Mouse (Mus musculus) 3T3-L1 (cell line): Measurements from ENCODE around the gene Slc5a6.

Source experiments
- DNase-seq: peaks from one replicate; pipeline ENCODE4 v3.0.0-alpha.2; 2015; ENCODE audit warnings: low read depth, low spot score

Slc5a6 gene

GRCm38 (mm10) chr5:31001560-31001959 is 47.2 kb downstream of the Slc5a6 start:
- DNase-seq: peak; percentile 44

- no peak for DNase-seq
Measured at GRCm38 (mm10) chr5:31000993-31001392, 47.7 kb downstream of the Slc5a6 start.

- peak; percentile 96 for DNase-seq
Measured at GRCm38 (mm10) chr5:31000122-31000521, 48.6 kb downstream of the Slc5a6 start.

GRCm38 (mm10) chr5:30999324-30999723 is 49.4 kb downstream of the Slc5a6 start:
- DNase-seq: no peak

- DNase-seq: peak; percentile 78
Measured at GRCm38 (mm10) chr5:30998306-30998705, 50.4 kb downstream of the Slc5a6 start.

- no peak for DNase-seq
Measured at GRCm38 (mm10) chr5:30994910-30995635, 53.7 kb downstream of the Slc5a6 start.

- no peak for DNase-seq
Measured at GRCm38 (mm10) chr5:30994074-30994473, 54.6 kb downstream of the Slc5a6 start.

- DNase-seq: no peak
Measured at GRCm38 (mm10) chr5:30992980-30993676, 55.6 kb downstream of the Slc5a6 start.
